Mouse (Mus musculus) WW6 (cell line): ENCODE data around the gene Pias3.
"Not testable (repeated sequence)": the region's sequence is repeated elsewhere in the genome, so short reads cannot be mapped to it uniquely, and the experiment has no call there.

ENCODE experiments used
- DNase-seq: peaks from one replicate; pipeline ENCODE4 v3.0.0-alpha.2; 2013; ENCODE audit warnings: low read depth, low spot score

Pias3 gene

GRCm38 (mm10) chr3:96728634-96729402 is 32.6 kb downstream of the Pias3 start:
- no peak for DNase-seq

- no peak for DNase-seq
Measured at GRCm38 (mm10) chr3:96729403-96729784, 33.2 kb downstream of the Pias3 start.

GRCm38 (mm10) chr3:96730785-96731184 is 34.6 kb downstream of the Pias3 start:
- DNase-seq, result no peak

GRCm38 (mm10) chr3:96733984-96734383 is 37.8 kb downstream of the Pias3 start:
- DNase-seq, result no peak

- DNase-seq, result no peak
Measured at GRCm38 (mm10) chr3:96735200-96735599, 39.0 kb downstream of the Pias3 start.

GRCm38 (mm10) chr3:96737013-96737740 is 41.0 kb downstream of the Pias3 start:
- DNase-seq, result no peak

- no peak for DNase-seq
Measured at GRCm38 (mm10) chr3:96737995-96738394, 41.8 kb downstream of the Pias3 start.

- not testable (repeated sequence) for DNase-seq
Measured at GRCm38 (mm10) chr3:96740279-96740678, 44.1 kb downstream of the Pias3 start.

GRCm38 (mm10) chr3:96744348-96744747 is 48.2 kb downstream of the Pias3 start:
- DNase-seq, result no peak

GRCm38 (mm10) chr3:96746829-96747228 is 50.6 kb downstream of the Pias3 start:
- DNase-seq, result no peak
